ENCODE assay signal across 8 mouse cellular contexts in the genomic region with DNA sequence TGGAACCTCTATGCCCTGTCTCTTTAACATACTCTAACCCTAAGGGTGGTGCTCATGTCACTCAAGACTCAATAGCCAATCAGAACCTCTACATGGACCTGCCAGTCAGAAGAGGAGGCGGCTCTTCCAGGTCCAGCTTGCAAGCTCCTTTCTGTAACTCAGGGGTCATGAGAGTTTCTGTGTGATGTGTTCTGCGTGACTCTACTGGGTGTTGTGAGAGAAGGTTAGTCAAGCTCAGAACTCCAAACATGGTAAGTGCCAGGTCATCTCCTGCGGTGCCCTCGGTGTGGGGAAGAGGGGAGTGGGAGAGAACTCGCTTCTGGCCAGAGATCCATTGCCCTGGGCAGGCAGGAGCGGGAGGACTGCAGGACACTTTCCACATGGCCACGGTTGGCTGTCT. TPM values are rescaled to one million over a fixed set of nuclear protein-coding genes. Genes with fewer than 3 reads are reported as not detected.
DNase-seq lines count a peak whose midpoint lies in the region; ATAC-seq and TF ChIP-seq lines count a peak whose summit lies in the region.
"Not testable (repeated sequence)": the region's sequence is repeated elsewhere in the genome, so short reads cannot be mapped to it uniquely, and the experiment has no call there.

Gene Gm14403, plus strand, starts transcription at position 149 of the 400 bp plus-strand sequence.

- peak within 1 kb of the TSS; percentile 37 for H3K4me3 ChIP-seq in embryonic facial prominence, embryonic 14.5 days (ENCODE audit: low read depth, low read length)
- peak within 1 kb of the TSS; percentile 48 for H3K4me3 ChIP-seq in intestine, embryonic 16.5 days (ENCODE audit: low read length)
- H3K4me3 ChIP-seq in lung, adult 2 months (replicated peaks; ENCODE audit: extremely low read depth, low read depth, low read length): peak within 1 kb of the TSS; percentile 77
- peak within 1 kb of the TSS; percentile 35 for H3K4me3 ChIP-seq in olfactory bulb, adult 2 months (ENCODE audit: insufficient read depth, low read depth, low read length)

- H3K4me1 ChIP-seq in embryonic facial prominence, embryonic 14.5 days (ENCODE audit: control insufficient read depth, insufficient read depth, low read length); intestine, embryonic 16.5 days (ENCODE audit: control insufficient read depth, insufficient read depth, low read length); lung, adult 2 months (ENCODE audit: control insufficient read depth, insufficient read depth, low read length); olfactory bulb, adult 2 months (ENCODE audit: control insufficient read depth, insufficient read depth, low read length): not testable (repeated sequence)

- DNase-seq in 3T3-L1 (ENCODE audit: low read depth, low spot score): peak; percentile 62
- DNase-seq in adrenal gland, postnatal 4 days (ENCODE audit: low spot score in 2 of 2); layer of hippocampus, postnatal 36 days: not testable (repeated sequence)
- peak; percentile 57 for DNase-seq in embryonic facial prominence, embryonic 14.5 days (ENCODE audit: low spot score)
- peak; percentile 71 to 79 for DNase-seq in heart, adult 9 months (ENCODE audit: low spot score in 2 of 2)
- DNase-seq in lung, adult 2 months: peak; percentile 61

- not testable (repeated sequence) for H3K36me3 ChIP-seq in embryonic facial prominence, embryonic 14.5 days (ENCODE audit: control insufficient read depth, insufficient read depth, low read length); intestine, embryonic 16.5 days (ENCODE audit: control insufficient read depth, insufficient read depth, low read length)

- ATAC-seq in embryonic facial prominence, embryonic 14.5 days (ENCODE audit: low read depth); intestine, embryonic 16.5 days: not testable (repeated sequence)

- not testable (repeated sequence) for TF ChIP-seq CTCF in lung, adult 2 months (IDR thresholded peaks at IDR 0.05; ENCODE audit: insufficient read depth, low read length); olfactory bulb, adult 2 months (IDR thresholded peaks at IDR 0.05; ENCODE audit: insufficient read depth, low read depth, low read length)

- not testable (repeated sequence) for TF ChIP-seq POLR2A in lung, adult 2 months (IDR thresholded peaks at IDR 0.05; ENCODE audit: borderline replicate concordance, extremely low read depth, low read depth, low read length); olfactory bulb, adult 2 months (IDR thresholded peaks at IDR 0.05; ENCODE audit: insufficient read depth, low read depth, low read length)

- WGBS in embryonic facial prominence, embryonic 14.5 days: 22% methylated on average over 7 of the region's 7 CpGs
- WGBS in intestine, embryonic 16.5 days: 13% methylated on average over 7 of the region's 7 CpGs
- WGBS in lung, adult 2 months: 11% methylated on average over 7 of the region's 7 CpGs
- WGBS in olfactory bulb, adult 2 months: 21% methylated on average over 7 of the region's 7 CpGs

- H3K27me3 ChIP-seq in embryonic facial prominence, embryonic 14.5 days (replicated peaks; ENCODE audit: control insufficient read depth, insufficient read depth, low read length); intestine, embryonic 16.5 days (replicated peaks; ENCODE audit: control insufficient read depth, insufficient read depth, low read length): not testable (repeated sequence)

- not testable (repeated sequence) for H3K9ac ChIP-seq in embryonic facial prominence, embryonic 14.5 days (ENCODE audit: low read depth, low read length)
- H3K9ac ChIP-seq in intestine, embryonic 16.5 days (ENCODE audit: low read depth, low read length): 0 out of 2 replicates have a peak within 1 kb of the TSS, but pooled peaks have one; percentile 48

- not testable (repeated sequence) for H3K9me3 ChIP-seq in embryonic facial prominence, embryonic 14.5 days (ENCODE audit: control insufficient read depth, low read length); intestine, embryonic 16.5 days (ENCODE audit: control insufficient read depth, low read length)

- H3K4me2 ChIP-seq in embryonic facial prominence, embryonic 14.5 days (ENCODE audit: low read depth, low read length): peak within 1 kb of the TSS; percentile 44
- H3K4me2 ChIP-seq in intestine, embryonic 16.5 days (ENCODE audit: low read depth, low read length): peak within 1 kb of the TSS; percentile 32; the same call in 1 of the 2 replicates

- H3K27ac ChIP-seq in embryonic facial prominence, embryonic 14.5 days (replicated peaks; ENCODE audit: low read depth, low read length); intestine, embryonic 16.5 days (ENCODE audit: low read length); olfactory bulb, adult 2 months (ENCODE audit: insufficient read depth, low read depth, low read length): not testable (repeated sequence)

RNA-seq across cellular contexts. Expression of gene Gm14403, which starts in this region (rescaled TPM):
- 10 to 100 TPM; 35.3 to 37.2 TPM for total RNA-seq in adrenal gland, postnatal 4 days (2021)
- polyA plus RNA-seq in embryonic facial prominence, embryonic 14.5 days (2014; fragmentation: Nextera tagmentation; extraction: Ambion mirVana): 7.8 and 8.1 TPM in 2 replicates
- 4.3 and 5.2 TPM in 2 replicates for polyA plus RNA-seq in intestine, embryonic 16.5 days (2015; fragmentation: Nextera tagmentation; extraction: Ambion mirVana)
- 10 to 100 TPM; 44.6 to 47.0 TPM for total RNA-seq in layer of hippocampus, postnatal 36 days (2021)
- 1.1 and 1.3 TPM in 2 replicates for polyA plus RNA-seq in lung, adult 2 months (2012; rRNA removed)
- polyA plus RNA-seq in olfactory bulb, adult 2 months (2012; ENCODE audit: insufficient read depth, insufficient read length, low replicate concordance, missing spikeins): not detected in 2 replicates
